Mouse (Mus musculus) gonadal fat pad, adult 2 months (tissue): Measurements from ENCODE around the gene Stx11. TPM values are rescaled to one million over a fixed set of nuclear protein-coding genes. Genes with fewer than 3 reads are reported as not detected.
"Not testable (repeated sequence)": the region's sequence is repeated elsewhere in the genome, so short reads cannot be mapped to it uniquely, and the experiment has no call there.

Source experiments
- DNase-seq: peaks from one replicate; pipeline ENCODE4 v3.0.0-alpha.2; 2012; ENCODE audit warnings: low read depth
- polyA plus RNA-seq: library from polyadenylated mRNA; depleted of rRNA; stranded (reverse); fragments of >200 nt; gene quantifications from 2 replicates; pipeline ENCODE4 v1.2.3, GENCODE M21; 2012

The Stx11 gene
- polyA plus RNA-seq, 1 experiment: 2.0 TPM

- no peak for DNase-seq
These were observed 6.8 kb downstream of the Stx11 start for GRCm38 (mm10) chr10:12957271-12957670.

DNA sequence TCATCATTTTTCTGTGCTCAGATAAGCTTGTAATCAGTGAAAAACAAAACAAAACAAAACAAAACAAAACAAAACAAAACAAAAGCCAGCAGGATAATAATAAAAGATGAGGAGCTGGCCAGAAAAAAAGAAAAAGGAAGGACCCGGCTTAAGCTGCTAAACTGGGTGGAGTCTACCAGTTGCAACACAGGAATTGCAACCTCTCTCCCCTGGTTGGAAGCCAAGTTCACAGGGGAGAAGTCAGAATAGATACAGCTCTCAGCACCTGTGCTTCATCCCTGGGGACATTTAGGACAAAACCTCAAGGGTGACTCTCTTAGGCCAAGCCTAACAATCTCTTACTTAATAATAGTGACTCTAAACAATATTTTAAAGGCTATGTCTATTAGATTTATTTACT lies 8.3 kb downstream of the Stx11 start:
- DNase-seq: peak; percentile 44

- DNase-seq: not testable (repeated sequence)
These were observed 12.7 kb downstream of the Stx11 start for GRCm38 (mm10) chr10:12951358-12951757.

DNA sequence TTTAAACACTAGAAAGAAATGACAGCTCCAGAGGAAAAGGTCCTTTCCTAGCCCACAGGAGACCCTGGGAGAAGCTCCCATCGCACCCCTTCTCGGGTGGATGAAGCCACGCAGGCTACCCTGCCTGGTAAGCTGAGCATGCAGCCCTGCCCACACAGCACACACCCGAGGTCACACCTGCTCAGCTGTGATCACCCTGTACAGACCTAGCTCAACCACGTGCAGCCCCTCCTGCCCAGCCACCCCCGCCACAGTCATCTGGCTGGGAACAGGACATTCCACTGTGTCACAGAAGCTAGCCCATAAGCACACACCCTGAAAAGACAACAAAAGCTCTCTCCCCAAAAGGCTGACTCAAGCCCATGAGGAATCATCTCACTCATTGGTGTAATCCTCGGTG lies 14.8 kb downstream of the Stx11 start:
- DNase-seq: no peak

- no peak for DNase-seq
These were observed 16.5 kb downstream of the Stx11 start for GRCm38 (mm10) chr10:12947606-12948005.

GRCm38 (mm10) chr10:12941018-12941761 lies 22.9 kb downstream of the Stx11 start:
- DNase-seq: no peak

- peak; percentile 68 for DNase-seq
These were observed 25.3 kb downstream of the Stx11 start for GRCm38 (mm10) chr10:12938763-12939162.

GRCm38 (mm10) chr10:12936079-12936478 lies 28.0 kb downstream of the Stx11 start:
- no peak for DNase-seq

GRCm38 (mm10) chr10:12935575-12935974 lies 28.5 kb downstream of the Stx11 start:
- no peak for DNase-seq

GRCm38 (mm10) chr10:12931492-12932400 lies 32.4 kb downstream of the Stx11 start:
- no peak for DNase-seq

DNA sequence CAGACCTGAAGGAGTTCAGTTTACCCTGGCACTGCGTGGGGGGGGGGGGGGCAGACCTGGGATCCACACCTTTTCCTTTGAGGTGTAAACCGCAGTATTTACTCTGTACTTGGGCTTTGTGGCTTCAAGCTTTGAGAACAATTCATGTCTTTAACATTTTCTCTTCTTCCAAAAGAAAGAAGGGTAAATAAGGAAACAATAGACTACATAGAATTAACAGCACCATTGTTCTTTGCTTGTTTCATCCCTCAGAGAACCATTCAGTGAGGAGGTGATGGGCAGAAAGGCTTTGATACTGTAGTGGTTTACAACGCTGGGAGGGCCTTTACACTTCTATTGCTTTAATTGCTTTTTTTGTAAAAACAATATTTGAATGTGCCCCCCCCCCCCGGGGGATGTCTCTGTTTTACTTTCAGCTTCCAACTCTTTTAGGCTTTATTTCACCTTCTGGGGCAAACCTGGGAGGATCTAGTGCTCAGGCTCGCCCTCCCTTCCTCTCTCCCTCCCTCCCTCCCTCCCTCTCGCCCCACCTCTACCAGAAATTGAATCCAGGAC lies 33.7 kb downstream of the Stx11 start:
- no peak for DNase-seq

DNA sequence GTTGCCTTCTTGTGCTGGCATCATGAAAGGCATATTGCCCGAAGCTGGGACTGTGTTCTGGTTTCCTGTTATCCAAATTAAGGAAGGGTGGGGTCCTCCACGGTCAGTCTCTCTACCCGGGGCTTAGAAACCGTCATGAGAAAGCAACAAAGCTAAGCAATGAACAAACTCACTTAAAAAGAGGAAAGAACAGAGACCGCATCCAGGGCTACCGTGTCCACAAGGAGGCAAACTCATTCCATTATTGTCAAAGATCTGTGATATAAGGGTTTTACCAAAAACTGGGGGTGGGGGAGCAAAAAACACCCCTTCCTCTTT lies 34.3 kb downstream of the Stx11 start:
- DNase-seq: no peak

DNA sequence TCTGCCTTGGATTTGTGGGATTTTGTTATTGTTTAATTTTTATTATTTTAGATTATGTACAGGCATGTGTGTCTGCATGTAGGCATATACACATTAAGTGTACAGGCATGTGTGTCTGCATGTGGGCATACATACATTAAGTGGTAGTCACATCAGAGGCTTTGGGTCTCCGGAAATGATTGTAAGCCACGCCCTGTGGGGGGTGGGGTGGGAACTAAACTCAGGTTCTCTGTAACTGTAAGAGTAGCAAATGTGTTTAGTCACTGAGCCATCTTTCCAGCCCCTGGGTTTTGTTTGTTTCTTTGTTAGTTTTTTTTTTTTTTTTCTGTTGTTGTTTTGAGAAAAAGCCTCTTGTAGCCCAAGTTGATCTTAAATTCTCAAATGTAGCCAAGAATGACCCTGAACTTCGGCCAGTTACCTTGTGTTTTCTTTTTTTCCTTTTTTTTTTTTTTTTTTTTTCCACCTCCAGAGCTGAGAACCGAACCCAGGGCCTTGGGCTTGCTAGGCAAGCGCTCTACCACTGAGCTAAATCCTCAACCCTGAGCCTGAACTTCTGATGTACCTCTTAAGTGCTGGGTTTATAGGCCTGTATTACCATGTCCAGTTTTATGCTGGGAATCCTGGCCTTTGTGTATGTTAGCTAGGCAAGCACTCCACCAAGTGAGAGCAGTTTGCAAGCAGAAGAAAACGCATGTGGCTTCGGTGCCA lies 34.8 kb downstream of the Stx11 start:
- no peak for DNase-seq

GRCm38 (mm10) chr10:12928193-12928592 lies 35.9 kb downstream of the Stx11 start:
- DNase-seq: no peak

GRCm38 (mm10) chr10:12922574-12923353 lies 41.3 kb downstream of the Stx11 start:
- peak; percentile 67 for DNase-seq

GRCm38 (mm10) chr10:12922077-12922573 lies 42.0 kb downstream of the Stx11 start:
- no peak for DNase-seq

DNA sequence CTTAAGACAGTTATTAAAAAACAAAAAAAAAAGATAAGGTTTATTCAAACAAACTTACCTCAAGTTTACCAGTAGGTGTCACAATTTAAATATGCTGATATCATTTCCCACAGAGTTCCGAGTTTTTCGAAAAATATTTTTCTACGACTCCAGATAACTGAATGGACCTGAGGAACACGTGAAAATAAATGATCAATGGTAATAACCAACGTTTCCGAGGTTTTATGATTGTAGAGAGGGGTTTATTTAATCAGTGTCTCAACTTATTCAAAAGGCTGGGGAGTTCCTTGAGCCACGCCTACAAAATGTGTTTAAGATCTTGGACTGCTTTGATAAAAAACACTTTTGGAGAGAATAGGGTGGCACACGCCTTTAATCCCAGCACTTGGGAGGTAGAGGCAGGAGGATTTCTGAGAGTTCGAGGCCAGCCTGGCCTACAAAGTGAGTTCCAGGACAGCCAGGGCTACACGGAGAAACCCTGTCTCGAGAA lies 42.5 kb downstream of the Stx11 start:
- DNase-seq: no peak

DNA sequence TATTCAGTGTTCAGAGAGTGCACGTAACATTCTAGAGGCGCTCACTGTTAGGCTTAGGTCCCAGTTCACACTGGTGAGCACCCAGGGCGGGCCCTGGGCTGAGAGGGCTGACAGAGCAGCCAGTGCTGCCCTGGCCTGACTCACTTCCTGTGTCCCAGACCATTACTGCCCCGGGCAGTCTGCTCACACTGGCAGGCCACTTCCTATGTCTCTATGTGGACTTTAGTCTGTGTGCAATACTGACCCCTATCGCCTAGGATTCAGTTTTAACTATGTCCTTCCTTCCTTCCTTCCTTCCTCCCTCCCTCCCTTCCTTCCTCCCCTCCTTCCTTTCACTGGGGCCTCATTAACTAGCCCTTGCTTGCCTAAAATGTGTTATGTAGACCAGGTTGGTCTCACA lies 44.8 kb downstream of the Stx11 start:
- no peak for DNase-seq

DNA sequence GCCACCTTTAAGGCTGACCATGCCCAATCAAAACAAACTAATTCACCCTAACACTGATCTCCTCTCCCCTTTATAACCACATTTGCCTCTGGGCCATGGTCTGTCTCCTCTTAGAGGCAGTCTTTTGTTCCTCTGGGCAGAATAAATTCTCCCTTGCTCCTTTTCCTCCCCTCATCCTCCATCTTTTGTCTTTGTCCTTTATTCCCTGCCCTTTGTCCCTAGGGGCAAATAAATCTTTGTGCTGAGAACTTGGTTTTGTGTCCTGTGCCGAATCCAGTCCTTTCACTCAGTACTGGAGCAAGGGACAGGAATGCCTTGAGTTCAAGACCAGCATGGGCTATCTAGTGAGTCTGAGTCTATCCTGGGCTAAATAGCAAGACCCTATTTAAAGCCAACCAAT lies 46.5 kb downstream of the Stx11 start:
- DNase-seq: no peak

GRCm38 (mm10) chr10:12916376-12916775 lies 47.7 kb downstream of the Stx11 start:
- DNase-seq: no peak

DNA sequence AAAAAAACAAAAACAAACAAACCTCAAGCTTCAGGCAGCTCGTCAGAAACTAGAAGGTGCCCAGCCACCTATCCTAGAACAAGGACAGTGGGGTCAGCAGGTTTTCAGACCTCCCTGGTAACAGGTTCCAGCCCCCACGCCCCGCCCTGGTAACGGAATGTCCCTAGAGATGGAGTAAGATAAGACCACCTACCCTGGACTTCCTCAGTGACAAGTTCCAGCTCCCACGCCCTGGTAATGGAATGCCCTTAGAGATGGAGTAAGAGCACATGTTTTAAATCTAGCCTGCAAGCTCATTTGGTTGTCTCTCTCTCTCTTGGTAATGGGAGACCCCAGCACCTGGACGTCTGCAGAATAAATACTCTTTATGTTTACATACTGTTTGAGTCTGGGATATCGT lies 48.3 kb downstream of the Stx11 start:
- no peak for DNase-seq
